Mouse (Mus musculus) erythroblast, embryonic 14.5 days (primary cell): ENCODE measurements around the gene Gm47791.

Experiments
- GATA1 ChIP-seq: IDR thresholded peaks from 2 replicates; pipeline ENCODE4 v1.6.1; 2012; ENCODE audit warnings: low read length, inconsistent platforms, mixed read lengths
- TAL1 ChIP-seq: IDR thresholded peaks from 3 replicates; pipeline ENCODE4 v1.6.1; 2012; ENCODE audit warnings: low read length, inconsistent platforms, mixed read lengths

GRCm38 (mm10) chr1:82725875-82726185 is 45.2 kb downstream of the Gm47791 start:
- TF ChIP-seq GATA1 (no peak), TAL1 (no peak)
